Mouse (Mus musculus): ENCODE measurements at regions not wholly inside any gene's neighbourhood (a gene's known extent, or its start where the extent isn't known, plus 50 kb on each side); places are given as distances from the start of the nearest gene placed in this dataset.
"Not testable (repeated sequence)": the region's sequence is repeated elsewhere in the genome, so short reads cannot be mapped to it uniquely, and the experiment has no call there.

- no peak for DNase-seq (ENCODE audit: low read depth)
Measured at GRCm38 (mm10) chr6:68532599-68532998, 997.0 kb upstream of the Tacstd2 start.

GRCm38 (mm10) chr6:68503937-68504336, 968.3 kb upstream of the Tacstd2 start:
- peak; percentile 0 for DNase-seq (ENCODE audit: low read depth)

- DNase-seq (ENCODE audit: low read depth) = no peak
Measured at GRCm38 (mm10) chr6:68481137-68481536, 945.5 kb upstream of the Tacstd2 start.

- DNase-seq (ENCODE audit: low read depth) = no peak
Measured at GRCm38 (mm10) chr6:68474872-68475271, 939.3 kb upstream of the Tacstd2 start.

GRCm38 (mm10) chr6:68453061-68453803, 917.6 kb upstream of the Tacstd2 start:
- not testable (repeated sequence) for DNase-seq (ENCODE audit: low read depth)

GRCm38 (mm10) chr6:68449042-68449832, 913.6 kb upstream of the Tacstd2 start:
- no peak for DNase-seq (ENCODE audit: low read depth)

- DNase-seq (ENCODE audit: low read depth) = no peak
Measured at GRCm38 (mm10) chr6:68445782-68446181, 910.2 kb upstream of the Tacstd2 start.

- DNase-seq (ENCODE audit: low read depth) = no peak
Measured at GRCm38 (mm10) chr6:68437184-68437583, 901.6 kb upstream of the Tacstd2 start.

Measured in naive thymus-derived CD4-positive, alpha-beta T cell, adult 2 months (primary cell).